Mouse (Mus musculus): ENCODE measurements around the gene Cdkn1a.
"Not testable (repeated sequence)": the region's sequence is repeated elsewhere in the genome, so short reads cannot be mapped to it uniquely, and the experiment has no call there.

The Cdkn1a gene

DNA sequence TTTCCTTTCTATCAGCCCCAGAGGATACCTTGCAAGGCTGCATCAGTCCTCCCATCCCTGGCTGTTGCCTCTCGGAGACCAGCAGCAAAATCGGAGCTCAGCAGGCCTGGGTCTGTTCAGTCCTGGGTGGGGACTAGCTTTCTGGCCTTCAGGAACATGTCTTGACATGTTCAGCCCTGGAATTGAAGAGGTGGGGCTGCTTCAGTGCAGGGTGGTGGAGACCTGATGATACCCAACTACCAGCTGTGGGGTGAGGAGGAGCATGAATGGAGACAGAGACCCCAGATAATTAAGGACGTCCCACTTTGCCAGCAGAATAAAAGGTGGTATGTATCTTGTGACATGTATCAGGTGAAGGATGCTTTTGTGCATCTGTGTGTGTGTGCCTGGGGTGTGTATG, at the start of gene Cdkn1a:
Cdkn1a (plus strand) TSS at position 201 of the 400 bp plus-strand sequence.
- DNase-seq = no peak

DNA sequence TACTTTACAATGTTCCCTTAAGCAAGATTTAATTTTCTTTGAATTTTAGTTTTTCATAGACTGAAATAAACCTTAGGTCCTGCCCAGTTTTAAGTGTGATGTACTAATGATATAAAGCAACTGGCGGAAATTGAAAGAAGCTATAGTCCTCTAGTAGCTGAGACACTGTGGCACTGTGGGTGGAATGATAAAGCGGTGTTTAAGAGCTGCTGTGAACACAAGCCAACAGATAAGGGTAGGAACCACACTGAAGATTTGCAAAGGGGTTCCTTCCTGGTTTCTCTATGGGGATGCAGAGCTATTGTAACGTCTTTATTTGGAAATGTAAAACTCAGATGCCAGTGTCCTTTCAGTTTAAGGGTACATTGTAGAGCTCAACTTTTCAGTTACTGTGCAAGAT, 49.1 kb upstream of the Cdkn1a start:
- DNase-seq = not testable (repeated sequence)

DNA sequence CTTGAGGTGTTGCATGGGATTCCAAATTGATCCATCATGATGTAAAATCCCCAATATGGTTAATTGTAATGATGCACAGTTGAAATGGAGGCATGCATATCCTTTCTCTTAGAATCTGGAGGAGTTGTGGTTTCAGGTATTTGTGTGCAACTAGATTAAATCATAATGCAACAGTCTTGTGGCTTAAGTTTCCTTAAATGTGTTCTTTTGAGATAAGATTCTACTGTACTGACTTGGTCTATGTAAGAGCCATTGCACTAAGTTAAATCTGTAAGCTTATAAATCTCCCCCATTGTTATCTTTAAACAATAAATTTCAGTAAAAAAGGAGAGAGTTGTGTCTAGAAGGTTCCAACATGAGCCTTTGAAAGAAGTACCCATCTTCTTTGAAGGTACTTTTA, 48.2 kb upstream of the Cdkn1a start:
- DNase-seq = no peak

DNA sequence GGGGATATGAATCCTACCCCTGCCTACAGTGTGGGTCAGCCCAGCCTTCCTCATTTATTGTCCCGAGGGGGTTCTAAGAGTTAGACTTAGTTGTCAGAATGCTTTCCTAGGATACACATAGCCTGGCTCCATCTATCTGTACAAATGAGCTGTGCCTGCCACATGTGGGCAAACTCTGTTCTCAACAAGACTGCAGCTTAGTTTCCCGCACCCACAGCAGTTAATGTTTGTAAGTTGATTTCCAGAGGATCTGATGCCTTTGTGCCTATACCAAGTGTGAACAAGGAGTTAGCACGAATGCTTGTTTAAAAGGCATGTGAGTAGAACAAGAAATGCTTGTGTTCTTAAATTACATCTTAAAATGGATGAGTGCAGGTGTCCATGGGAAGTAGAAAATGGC, 47.2 kb upstream of the Cdkn1a start:
- no peak for DNase-seq

DNA sequence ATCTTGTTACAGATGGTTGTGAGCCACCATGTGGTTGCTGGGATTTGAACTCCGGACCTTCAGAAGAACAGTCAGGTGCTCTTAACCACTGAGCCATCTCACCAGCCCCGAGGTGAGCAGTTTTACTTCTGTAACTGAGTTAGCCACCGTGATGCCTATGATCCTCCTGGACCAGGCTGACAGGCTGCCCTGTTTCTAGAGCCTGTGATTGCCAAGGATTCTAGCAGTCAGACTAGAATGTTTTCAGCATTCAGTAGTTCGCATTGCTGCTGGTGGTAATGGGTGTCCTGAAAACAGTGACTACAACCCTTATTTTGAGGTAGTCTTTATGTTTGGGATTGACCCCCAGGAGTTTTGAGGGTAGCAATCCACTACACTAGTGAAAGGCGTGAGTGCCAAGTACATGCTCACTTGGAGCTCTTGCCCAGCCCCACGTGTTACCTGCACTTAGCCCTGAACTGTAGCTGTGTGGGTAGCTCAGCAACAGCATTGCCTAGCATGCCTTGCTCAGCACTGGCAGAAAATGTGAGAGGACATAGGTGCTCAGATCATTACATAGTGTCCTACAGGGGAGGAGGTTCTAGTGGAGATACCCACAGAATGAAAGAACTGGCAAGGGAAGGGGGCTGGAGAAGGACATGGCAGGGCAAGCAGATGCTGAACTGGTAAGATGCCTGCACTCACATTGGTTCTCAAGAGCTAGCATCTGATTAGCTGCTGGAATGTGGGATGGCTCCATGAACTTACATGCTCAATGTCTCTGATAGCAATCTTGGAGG, 46.4 kb upstream of the Cdkn1a start:
- no peak for DNase-seq

DNA sequence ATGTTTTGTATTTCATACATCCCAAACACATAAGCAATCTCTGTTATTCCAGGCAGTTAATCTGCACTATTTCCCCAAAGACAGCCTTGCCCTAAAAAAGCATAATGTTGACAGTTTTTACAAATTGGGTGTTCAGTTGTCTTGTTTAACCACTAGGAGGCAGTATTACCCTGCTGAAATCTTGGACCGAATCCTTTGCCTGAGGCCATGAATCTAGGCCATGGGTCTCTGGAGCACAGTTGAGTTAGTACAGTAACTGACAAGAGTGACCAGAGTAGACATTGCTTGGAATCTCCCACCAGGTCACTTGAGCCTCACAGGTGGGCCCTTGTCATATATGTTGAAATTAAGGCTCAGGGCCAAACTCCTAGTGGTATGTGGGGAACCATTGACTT, 45.9 kb upstream of the Cdkn1a start:
- DNase-seq = no peak

DNA sequence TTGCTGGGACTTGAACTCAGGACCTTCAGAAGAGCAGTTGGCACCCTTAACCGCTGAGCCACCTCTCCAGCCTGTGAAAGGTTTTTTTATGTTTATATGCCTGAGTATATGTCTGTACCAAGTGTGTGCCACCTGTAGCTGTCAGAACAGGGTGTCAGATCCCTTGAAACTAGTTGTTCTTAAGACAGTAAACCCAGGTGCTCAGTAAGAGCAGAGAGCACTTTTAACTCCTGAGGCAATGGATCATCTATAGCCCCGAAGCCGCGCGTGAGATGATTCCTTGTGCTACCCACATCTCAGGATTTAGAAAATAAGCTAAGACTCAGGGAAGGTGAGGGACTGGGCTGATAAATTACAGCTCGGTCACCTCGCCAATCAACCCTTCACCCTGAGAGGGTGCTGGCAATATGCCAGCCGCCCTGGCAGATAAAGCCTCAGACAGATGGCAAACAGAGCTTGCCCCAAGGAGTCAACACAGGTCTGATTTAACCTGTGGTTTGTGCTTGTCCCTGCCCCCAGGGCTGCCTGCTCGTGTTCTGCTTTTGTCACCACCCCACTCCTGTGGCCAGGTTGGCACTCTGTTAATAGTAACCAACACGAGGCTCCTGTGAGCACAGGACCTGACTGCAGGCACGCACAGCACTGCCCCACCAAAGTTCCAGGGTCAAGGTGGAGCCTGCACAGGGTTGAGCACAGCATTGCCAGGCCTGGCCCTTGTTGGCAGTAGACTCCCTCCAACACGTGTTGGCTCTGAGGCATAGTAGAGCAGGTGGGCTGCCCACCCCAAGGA, 44.8 kb upstream of the Cdkn1a start:
- peak; percentile 44 for DNase-seq

DNA sequence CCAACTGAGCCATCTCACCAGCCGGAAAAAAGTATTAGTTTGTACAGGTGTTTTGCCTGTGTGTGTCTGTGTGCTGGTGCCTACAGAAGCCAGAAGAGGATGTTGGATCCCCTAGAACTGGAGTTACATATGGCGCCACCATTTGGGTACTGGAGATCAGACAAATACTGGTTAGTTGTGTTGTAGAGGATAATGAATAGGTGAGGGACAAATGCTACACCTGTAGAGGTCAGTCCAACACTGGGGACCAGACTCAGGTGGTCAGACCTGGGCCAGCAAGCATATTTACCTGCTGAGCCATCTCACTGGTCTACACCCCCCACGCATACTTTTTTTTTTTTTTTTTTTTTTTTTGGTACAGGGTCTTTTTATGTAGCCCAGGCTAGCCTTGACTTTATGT, 43.9 kb upstream of the Cdkn1a start:
- DNase-seq = no peak

DNA sequence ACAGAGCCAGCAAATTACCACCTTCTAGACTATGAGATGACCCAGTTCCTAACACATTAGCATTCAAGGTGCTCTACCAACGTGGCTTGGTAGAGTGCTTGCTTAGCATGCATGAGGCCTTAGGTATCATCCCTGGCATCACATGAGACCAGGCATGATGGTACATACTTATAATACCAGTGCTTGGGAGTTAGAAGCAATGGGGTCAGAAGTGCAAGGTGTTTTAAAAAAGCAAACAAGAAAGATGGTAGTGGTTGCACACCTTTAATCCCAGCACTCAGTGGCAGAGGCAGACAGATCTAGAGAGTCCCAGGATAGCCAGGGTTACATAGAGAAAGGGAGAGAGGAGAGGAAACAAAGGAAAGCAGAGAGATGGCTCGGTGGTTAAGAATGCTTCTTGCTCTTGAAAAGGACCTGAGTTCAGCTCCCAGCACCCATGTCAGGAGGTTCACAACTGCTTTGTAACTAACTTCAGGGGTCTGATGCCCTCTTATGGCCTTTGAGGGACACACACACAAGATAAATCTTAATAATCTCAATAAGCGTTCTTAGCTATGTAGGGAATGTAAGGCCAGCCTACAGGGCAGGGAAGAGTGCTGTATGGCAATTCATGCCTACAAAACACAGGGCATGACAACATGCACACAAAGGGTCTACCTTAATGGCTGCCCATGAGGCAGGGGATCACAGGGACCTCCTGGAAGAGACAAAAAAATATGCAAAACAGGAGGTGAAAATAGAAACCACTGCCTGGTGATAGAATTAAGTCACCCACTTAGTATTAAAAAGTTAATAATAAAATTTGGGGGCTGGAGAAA, 42.9 kb upstream of the Cdkn1a start:
- DNase-seq = no peak

DNA sequence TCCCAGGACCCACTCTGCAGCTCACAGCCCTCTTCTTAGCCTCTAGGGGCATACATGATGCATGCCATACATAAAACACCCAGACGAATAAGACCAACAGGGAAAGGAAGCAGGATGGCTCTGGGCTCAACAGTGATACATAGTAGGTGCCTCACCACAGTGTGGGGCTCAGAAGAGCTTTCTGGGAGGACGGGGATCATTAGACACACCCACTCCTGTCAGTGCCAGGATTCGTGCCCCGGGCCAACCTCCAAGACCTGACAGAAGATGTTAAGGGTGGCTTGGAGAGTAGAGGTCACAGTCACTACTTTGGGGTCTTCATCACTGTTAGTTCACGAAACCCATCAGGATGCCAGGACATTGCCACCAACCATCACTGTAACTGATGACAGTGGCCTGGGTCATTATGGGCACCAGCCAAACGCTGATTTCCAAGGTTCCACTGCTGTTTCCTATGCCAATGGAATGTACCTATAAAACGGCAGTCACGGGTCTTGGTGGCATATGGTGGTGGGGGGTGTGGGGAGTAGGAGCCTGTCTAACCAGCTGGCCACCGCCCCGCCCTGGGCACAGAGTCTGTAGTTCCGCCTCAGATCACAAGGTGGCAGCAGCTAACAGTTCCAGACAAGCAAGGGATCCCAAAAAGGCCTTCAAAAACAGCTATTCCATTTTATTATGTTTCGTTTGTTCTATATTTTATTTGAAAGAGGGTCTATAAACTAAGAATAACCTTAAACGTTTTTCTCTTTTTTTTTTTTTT, 41.8 kb upstream of the Cdkn1a start:
- DNase-seq = peak; percentile 92

DNA sequence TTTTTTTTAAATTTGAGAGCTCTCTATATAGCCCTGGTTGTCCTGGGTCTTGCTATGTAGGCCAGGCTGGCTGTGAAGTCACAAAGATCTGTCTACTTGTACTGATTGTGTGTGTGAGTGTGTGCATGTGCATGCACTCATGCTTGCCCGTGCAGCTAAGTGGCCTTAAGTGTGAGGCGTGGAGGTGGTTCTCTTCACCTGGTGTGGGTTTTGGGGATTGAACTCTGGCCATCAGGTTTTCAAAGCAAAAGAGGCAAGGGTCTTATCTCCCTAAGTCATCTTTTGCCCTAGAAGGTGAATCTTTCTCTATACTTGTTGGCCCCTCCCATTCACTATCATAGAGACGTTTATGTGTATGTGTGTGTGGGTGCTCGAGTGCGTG, 41.3 kb upstream of the Cdkn1a start:
- no peak for DNase-seq

DNA sequence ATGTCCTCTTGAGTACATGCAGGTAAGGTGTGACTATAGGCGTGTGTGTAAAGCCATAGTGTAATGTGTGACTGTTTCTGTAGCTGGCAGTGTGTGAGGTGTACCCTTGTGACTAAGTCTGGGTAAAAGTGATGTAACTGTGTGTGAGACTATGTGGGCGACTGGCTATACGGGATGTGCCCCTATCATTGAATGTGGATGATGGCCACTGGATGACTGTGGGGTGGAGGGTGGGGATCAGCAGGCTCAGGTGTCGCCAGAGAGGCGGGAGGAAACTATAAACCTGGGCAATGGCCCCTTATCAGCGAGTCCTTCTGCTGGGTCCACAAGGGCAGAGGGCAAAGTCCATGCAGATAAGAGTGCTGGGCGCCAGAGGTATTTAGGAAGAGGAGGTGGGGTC, 40.9 kb upstream of the Cdkn1a start:
- DNase-seq = no peak

DNA sequence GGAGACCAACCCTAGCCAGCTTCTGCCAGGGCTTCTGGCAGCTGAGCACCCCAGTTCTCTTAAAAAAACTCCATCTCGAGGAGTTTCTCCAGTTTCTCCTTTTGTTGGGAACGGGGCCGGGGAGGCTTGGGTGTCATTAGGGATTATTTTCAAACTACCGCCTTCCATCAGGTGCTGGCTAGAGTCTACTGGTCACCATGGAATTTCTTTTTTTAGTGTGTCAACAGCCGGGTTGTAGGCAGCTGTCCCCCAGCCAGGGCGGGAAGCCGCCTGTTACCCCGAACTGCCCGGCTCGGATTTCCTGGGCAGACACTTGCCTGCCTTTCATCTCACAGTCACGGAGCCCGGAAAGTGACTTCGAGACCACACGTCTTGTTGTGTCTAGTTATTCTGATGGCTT, 40.0 kb upstream of the Cdkn1a start:
- no peak for DNase-seq

DNA sequence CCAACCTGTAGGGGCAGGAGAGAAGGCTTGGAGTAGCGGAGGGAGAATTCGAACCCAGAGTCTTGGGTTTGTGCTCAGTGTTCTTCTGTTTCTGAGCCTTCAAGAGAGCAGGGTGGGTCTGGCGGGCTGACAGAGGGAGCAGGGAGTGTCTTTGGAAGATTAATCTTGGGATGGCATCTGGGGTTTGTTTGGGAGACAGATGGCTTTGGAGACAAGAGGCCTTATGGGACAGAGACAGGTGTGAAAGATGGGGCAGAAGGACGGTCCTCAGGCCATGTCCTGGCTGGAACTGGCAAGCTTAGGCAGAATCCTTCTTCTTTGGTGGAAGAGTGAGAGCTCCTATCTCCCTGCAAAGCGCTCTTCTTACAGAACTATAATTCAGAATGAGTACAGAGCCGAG, 37.7 kb upstream of the Cdkn1a start:
- DNase-seq = no peak

DNA sequence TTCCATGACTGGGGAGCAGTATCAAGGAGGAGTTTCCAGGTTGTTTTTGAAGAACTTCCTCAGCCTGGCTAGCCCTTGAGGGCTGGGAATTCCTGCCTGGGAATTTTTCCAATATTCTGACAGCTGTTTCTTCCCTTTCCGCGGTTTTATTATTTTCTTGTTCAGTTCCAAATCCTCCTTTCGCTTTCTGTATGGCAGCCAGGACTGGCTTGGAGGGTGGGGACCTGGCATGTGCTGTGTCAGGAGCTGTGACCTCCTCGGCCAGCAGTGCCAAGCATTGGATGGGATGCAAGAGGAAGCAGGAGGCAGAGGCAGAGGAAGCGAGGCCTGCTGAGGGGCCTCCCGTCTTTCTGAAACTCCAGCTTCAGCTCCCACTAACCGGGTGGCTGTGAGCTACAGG, 36.9 kb upstream of the Cdkn1a start:
- DNase-seq = no peak

DNA sequence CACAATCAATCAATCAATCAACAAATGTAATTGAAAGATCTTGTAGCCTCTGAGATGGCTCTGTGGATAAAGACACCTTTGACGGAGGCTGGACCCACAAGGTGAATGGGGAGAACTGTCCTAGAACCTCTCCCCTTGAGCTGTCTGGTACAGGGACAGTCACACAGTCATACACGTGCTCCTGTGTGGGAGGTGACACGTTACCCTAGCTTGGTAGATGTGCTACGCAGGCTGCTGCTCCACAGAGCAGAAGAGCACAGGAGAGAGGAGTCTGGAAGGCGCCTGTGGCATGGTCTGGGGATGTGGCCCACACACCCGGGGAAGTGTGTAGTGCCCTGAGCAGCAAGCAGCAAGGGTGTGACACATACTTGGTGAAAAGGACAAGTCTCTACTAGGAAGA, 36.3 kb upstream of the Cdkn1a start:
- DNase-seq = no peak

DNA sequence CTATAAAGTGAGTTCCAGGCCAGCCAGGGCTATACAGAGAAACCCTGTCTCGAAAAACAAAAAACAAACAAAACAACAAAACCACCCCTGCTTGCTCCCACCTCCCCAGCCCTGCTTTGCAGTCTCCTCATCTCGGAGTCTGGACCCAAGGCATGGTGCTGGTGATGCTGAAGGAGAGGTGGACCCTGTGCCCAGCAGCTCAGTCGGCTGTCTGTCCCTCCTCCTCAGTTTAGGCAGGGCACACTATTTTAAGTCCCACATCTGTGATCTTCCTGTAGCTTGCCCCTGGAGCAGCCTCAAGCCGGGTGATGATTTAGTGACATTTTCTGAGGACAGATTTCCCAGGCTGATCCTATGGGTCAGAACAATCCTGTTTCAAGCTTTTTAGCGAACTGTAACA, 35.2 kb upstream of the Cdkn1a start:
- DNase-seq = no peak

DNA sequence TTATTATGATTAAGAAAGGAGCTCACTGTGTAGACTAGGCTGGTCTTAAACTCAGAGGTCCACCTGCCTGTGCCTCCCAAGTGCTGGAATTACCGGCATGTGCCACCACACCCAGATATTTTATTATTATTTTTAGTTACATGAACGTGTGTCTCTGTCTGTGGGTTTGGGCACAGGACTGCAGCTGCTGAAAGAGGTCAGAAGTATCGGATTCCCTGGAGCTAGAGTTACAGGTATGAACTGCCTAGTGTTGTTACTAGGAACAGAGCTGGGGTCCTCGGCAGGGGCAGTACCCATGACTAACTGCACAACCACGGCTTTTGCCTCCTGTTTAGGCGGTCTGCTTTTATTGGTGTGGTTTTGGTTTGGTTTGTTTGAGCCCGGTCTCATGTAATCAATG, 34.6 kb upstream of the Cdkn1a start:
- no peak for DNase-seq

DNA sequence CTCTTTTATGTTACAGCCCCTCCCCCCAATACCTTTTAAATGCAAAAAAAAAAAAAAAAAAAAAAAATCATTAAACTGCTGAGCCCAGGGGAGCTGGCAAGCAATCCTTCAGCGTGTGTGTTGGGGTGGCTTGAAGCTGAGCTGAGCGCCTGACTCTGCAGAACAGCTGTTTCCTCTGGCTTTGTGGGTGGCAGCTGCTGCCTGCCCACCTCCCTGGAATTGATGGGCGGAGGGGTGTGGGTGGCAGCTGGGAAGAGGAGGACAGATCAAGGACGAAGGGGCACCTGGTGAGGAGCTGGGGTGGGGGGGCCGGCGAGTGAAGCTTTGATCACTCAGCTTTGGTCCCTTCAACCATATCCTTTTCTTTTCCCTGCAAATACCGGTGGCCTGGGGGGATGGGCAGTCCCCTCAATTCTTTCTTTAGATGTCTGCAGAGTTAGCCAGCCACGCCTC, 34.1 kb upstream of the Cdkn1a start:
- DNase-seq = no peak

DNA sequence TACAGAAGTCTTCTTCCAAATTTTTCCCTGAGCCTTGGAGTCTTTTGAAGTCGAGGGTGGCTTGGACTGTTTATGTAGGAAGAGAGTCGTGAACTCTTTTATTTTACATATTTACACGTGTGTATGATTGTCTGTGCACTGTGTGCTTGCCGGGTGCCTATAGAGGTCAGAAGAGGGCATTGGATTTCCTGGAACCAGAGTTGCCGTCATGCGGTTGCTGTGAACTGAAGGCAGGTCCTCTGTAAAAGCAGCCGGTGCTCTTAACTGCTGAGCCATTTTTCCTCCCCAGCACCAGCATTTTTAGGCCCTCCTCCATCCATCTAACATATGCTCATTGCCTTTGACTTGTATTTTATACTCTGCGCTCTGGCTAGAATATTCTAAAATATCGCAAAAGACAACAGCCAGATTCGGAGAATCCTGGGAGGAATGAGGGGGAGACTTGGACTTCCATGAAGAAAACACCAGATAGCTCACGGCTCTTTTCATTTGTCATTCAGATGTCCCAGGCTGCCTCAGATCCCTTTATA, 33.4 kb upstream of the Cdkn1a start:
- DNase-seq = no peak

DNA sequence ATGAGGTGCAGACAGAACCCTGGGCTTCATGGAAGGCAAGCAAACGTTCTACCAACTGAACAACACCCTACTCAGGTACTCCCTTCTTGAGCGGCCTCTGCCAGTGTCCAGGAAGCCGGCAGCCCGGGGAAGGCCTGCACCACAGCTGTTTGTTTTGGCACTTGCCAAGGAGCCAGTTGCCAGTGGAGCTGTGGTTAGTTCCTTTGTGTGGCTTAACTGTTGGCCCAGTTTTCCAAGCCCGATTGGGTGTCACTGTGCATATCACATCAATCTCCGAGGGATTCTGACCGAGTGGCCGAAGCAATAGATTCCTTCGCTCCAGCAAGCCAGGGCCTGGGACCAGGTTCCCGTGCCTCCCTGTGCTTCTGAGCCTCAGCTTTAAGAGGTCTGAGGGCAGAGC, 32.8 kb upstream of the Cdkn1a start:
- DNase-seq = no peak

DNA sequence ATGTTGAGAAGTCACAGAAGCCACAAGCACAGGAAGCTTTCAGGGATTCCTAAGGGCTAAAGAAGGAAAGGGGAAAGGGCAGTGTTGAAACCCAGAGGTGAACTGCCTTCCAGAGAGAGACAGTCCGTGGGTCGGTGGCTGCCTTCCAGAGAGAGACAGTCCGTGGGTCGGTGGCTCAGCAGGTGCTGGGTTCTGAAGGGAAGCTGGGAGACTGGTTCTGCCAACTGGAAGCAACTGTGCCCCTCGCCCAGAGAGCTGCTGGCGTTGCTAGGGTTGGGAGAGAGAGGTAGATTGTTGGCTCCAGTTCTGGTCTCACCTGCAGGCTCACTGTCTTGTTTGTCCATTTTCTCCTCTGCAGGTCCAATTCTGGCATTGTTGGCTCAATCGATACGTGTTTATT, 32.3 kb upstream of the Cdkn1a start:
- no peak for DNase-seq

DNA sequence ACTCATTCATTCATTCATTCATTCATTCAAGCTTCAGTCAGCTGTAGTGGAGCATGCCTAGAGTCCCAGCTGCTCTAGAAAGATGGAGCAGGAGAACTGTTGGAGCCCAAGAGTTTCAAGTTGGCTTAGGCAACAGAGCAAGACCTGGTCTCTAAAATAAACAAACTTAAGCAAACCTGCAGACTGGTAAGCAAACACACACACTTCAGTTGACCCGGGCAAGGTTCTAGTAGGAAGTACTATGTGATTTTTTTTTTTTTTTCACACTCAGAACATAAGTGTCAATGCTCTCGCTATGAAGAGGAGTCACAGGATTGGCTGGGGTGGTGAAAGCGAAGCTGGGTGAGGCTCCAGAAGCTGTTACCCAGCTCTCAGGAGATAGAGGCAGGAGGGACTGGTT, 31.2 kb upstream of the Cdkn1a start:
- DNase-seq = no peak
